Mouse (Mus musculus) stomach, embryonic 14.5 days (tissue): ENCODE results near the gene Nop16. TPM values are rescaled to one million over a fixed set of nuclear protein-coding genes. Genes with fewer than 3 reads are reported as not detected.
"Not testable (repeated sequence)": the region's sequence is repeated elsewhere in the genome, so short reads cannot be mapped to it uniquely, and the experiment has no call there.

Experiments used
- ATAC-seq: fragments of 200-750 bp; cut with Nextera tagmentation; 2 replicates; pipeline ENCODE4 v1.8.0; 2017; ENCODE audit warnings: low read depth, moderate TSS enrichment; ENCODE audit not compliant: insufficient number of reproducible peaks, insufficient read depth, low FRiP score
- H3K27ac ChIP-seq: fragments of 300-500 bp; sonication (generic); 2 replicates; pipeline ENCODE4 v1.5.1; 2014; ENCODE audit warnings: mild to moderate bottlenecking, low read length, moderate library complexity, mixed read lengths
- H3K27me3 ChIP-seq: fragments of 300-500 bp; sonication (generic); 2 replicates; pipeline ENCODE4 v1.6.1; 2014; ENCODE audit warnings: low read length, control low read depth, mixed read lengths; ENCODE audit not compliant: control insufficient read depth, insufficient read depth
- H3K36me3 ChIP-seq: fragments of 300-500 bp; sonication (generic); 2 replicates; pipeline ENCODE4 v1.6.1; 2014; ENCODE audit warnings: mild to moderate bottlenecking, control low read depth, low read length, moderate library complexity, mixed read lengths; ENCODE audit not compliant: control insufficient read depth, insufficient read depth
- H3K4me1 ChIP-seq: fragments of 300-500 bp; sonication (generic); 2 replicates; pipeline ENCODE4 v1.6.1; 2014; ENCODE audit warnings: low read length, control low read depth, mixed read lengths; ENCODE audit not compliant: control insufficient read depth, insufficient read depth
- H3K4me2 ChIP-seq: fragments of 300-500 bp; sonication (generic); replicated peaks from 2 replicates; pipeline ENCODE4 v1.6.1; 2014; ENCODE audit warnings: low read depth, low read length, control low read depth
- H3K4me3 ChIP-seq: fragments of 300-500 bp; sonication (generic); 2 replicates; pipeline ENCODE4 v1.5.1; 2014; ENCODE audit warnings: low read depth, low read length, control low read depth
- H3K9ac ChIP-seq: fragments of 300-500 bp; sonication (generic); replicated peaks from 2 replicates; pipeline ENCODE4 v1.6.1; 2014; ENCODE audit warnings: low read depth, mild to moderate bottlenecking, control low read depth, low read length, moderate library complexity, mixed read lengths
- H3K9me3 ChIP-seq: fragments of 300-500 bp; sonication (generic); 2 replicates; pipeline ENCODE4 v1.6.1; 2016; ENCODE audit warnings: low read depth, low read length, control low read depth; ENCODE audit not compliant: control insufficient read depth
- WGBS: fragments of 180-500 bp; shearing (Covaris S2); extraction: QIAGEN DNeasy Blood & Tissue Kit; methylation state at CpG from one replicate; pipeline ENCODE4 v1.1.7; 2014; 5-methylcytosine and 5-hydroxymethylcytosine counted together
- polyA plus RNA-seq: library from polyadenylated mRNA; unstranded; fragments of >200 nt; fragmentation: Nextera tagmentation; extraction: Ambion mirVana; gene quantifications from 2 replicates; pipeline ENCODE4 v1.2.1, GENCODE M21; 2014

The Nop16 gene
- polyA plus RNA-seq, 1 experiment from 2014 or later: 87.5 TPM

GRCm38 (mm10) chr13:54616307-54616706 lies 26.4 kb upstream of the Nop16 start:
- no peaks in the 10 kb centered on the region for H3K9me3 ChIP-seq
- no peak overlapping the region for H3K9ac ChIP-seq
- no peak overlapping the region for H3K4me2 ChIP-seq
- no peaks in the 10 kb centered on the region for H3K27me3 ChIP-seq
- no peaks in the 10 kb centered on the region for H3K36me3 ChIP-seq
- H3K4me3 ChIP-seq: no peak overlapping the region
- H3K27ac ChIP-seq: no peak overlapping the region
- WGBS: 73% methylated on average over 8 of the region's 8 CpGs
- H3K4me1 ChIP-seq: no peaks in the 10 kb centered on the region
- ATAC-seq: no peak

GRCm38 (mm10) chr13:54613141-54613540 lies 23.3 kb upstream of the Nop16 start:
- not testable (repeated sequence) for H3K9me3 ChIP-seq, H3K9ac ChIP-seq, H3K27me3 ChIP-seq, ATAC-seq, H3K4me3 ChIP-seq, H3K27ac ChIP-seq, H3K4me2 ChIP-seq, H3K4me1 ChIP-seq, H3K36me3 ChIP-seq
- 81% methylated on average over 8 of the region's 8 CpGs for WGBS

- Histone ChIP-seq H3K4me1 (peaks cover 7% of the 10 kb centered on the region; the same call in 1 of the 2 replicates), H3K27me3 (no peaks in the 10 kb centered on the region), H3K27ac (peak within 1 kb of the TSS; percentile 44; the same call in 1 of the 2 replicates), H3K36me3 (no peaks in the 10 kb centered on the region; the same call in 1 of the 2 replicates), H3K9ac (peak within 1 kb of the TSS; percentile 67), H3K4me3 (peak within 1 kb of the TSS; percentile 62), H3K9me3 (no peaks in the 10 kb centered on the region), H3K4me2 (peak within 1 kb of the TSS; percentile 95)
- ATAC-seq: peak; percentile 78
- under 1% methylated on average over 66 of the region's 66 CpGs for WGBS
Observed at GRCm38 (mm10) chr13:54610972-54611754, 21.3 kb upstream of the Nop16 start, which contains the start of gene Cltb. Gene Cltb (minus strand): TSS chr13:54611344.

- ATAC-seq: no peak
- Histone ChIP-seq H3K4me3 (peak overlapping the region; percentile 62), H3K36me3 (no peaks in the 10 kb centered on the region; the same call in 1 of the 2 replicates), H3K9me3 (no peaks in the 10 kb centered on the region), H3K9ac (peak overlapping the region; percentile 67), H3K27ac (no peak overlapping the region; the same call in 1 of the 2 replicates), H3K4me1 (peaks cover 7% of the 10 kb centered on the region; the same call in 1 of the 2 replicates), H3K4me2 (peak overlapping the region; percentile 95), H3K27me3 (no peaks in the 10 kb centered on the region)
- WGBS: 12% methylated on average over 13 of the region's 13 CpGs
Observed at GRCm38 (mm10) chr13:54610613-54610971, 20.7 kb upstream of the Nop16 start.

GRCm38 (mm10) chr13:54609301-54609700 lies 19.4 kb upstream of the Nop16 start:
- no peak overlapping the region; the same call in 1 of the 2 replicates for H3K9ac ChIP-seq
- H3K27ac ChIP-seq: no peak overlapping the region
- H3K9me3 ChIP-seq: no peaks in the 10 kb centered on the region
- H3K4me3 ChIP-seq: no peak overlapping the region
- WGBS: 45% methylated on average over 1 of the region's 1 CpGs
- no peaks in the 10 kb centered on the region for H3K27me3 ChIP-seq
- peaks cover 7% of the 10 kb centered on the region; the same call in 1 of the 2 replicates for H3K4me1 ChIP-seq
- ATAC-seq: no peak
- H3K4me2 ChIP-seq: no peak overlapping the region
- no peaks in the 10 kb centered on the region; the same call in 1 of the 2 replicates for H3K36me3 ChIP-seq

GRCm38 (mm10) chr13:54608666-54609065 lies 18.8 kb upstream of the Nop16 start:
- H3K27ac ChIP-seq: no peak overlapping the region
- WGBS: 30% methylated on average over 8 of the region's 8 CpGs
- H3K4me2 ChIP-seq: no peak overlapping the region
- no peak overlapping the region for H3K9ac ChIP-seq
- H3K4me1 ChIP-seq: peaks cover 7% of the 10 kb centered on the region; the same call in 1 of the 2 replicates
- no peaks in the 10 kb centered on the region for H3K27me3 ChIP-seq
- no peak overlapping the region for H3K4me3 ChIP-seq
- H3K9me3 ChIP-seq: no peaks in the 10 kb centered on the region
- H3K36me3 ChIP-seq: no peaks in the 10 kb centered on the region; the same call in 1 of the 2 replicates
- ATAC-seq: no peak

- H3K4me3 ChIP-seq: no peak overlapping the region
Observed at GRCm38 (mm10) chr13:54608002-54608401, 18.1 kb upstream of the Nop16 start.

GRCm38 (mm10) chr13:54607204-54607603 lies 17.3 kb upstream of the Nop16 start:
- no peaks in the 10 kb centered on the region for H3K27me3 ChIP-seq
- 58% methylated on average over 5 of the region's 5 CpGs for WGBS
- H3K4me2 ChIP-seq: no peak overlapping the region
- no peak overlapping the region for H3K9ac ChIP-seq
- ATAC-seq: no peak
- peaks cover 7% of the 10 kb centered on the region; the same call in 1 of the 2 replicates for H3K4me1 ChIP-seq
- H3K36me3 ChIP-seq: no peaks in the 10 kb centered on the region; the same call in 1 of the 2 replicates
- no peak overlapping the region for H3K4me3 ChIP-seq
- H3K9me3 ChIP-seq: no peaks in the 10 kb centered on the region
- no peak overlapping the region for H3K27ac ChIP-seq

More at GRCm38 (mm10) chr13:54608002-54608401, 18.1 kb upstream of the Nop16 start:
- Histone ChIP-seq H3K9me3 (no peaks in the 10 kb centered on the region), H3K27me3 (no peaks in the 10 kb centered on the region), H3K36me3 (no peaks in the 10 kb centered on the region; the same call in 1 of the 2 replicates), H3K4me2 (no peak overlapping the region), H3K9ac (no peak overlapping the region), H3K4me1 (peaks cover 7% of the 10 kb centered on the region; the same call in 1 of the 2 replicates), H3K27ac (no peak overlapping the region)
- WGBS: 79% methylated on average over 3 of the region's 3 CpGs
- ATAC-seq: no peak
